Mouse (Mus musculus): Measurements from ENCODE around the gene Gm49383. TPM values are rescaled to one million over a fixed set of nuclear protein-coding genes. Genes with fewer than 3 reads are reported as not detected.

Gm49383 gene
- total and polyA plus RNA-seq, 3 experiments, result 1.00 to 3.1 (median 2.2) TPM

- WGBS, result 46% methylated on average over 7 of the region's 7 CpGs
- Histone ChIP-seq H3K36me3 (ENCODE audit: control insufficient read depth, insufficient read depth, low read length) (peaks cover 15% of the 10 kb centered on the region), H3K27ac (no peak overlapping the region; the same call in 1 of the 2 replicates), H3K27me3 (ENCODE audit: control insufficient read depth, insufficient read depth, low read length) (no peaks in the 10 kb centered on the region), H3K79me2 (replicated peaks; ENCODE audit: control insufficient read depth, insufficient read depth, low read length) (no peaks in the 10 kb centered on the region), H3K4me1 (ENCODE audit: control insufficient read depth, insufficient read depth, low read length) (peaks cover 7% of the 10 kb centered on the region), H3K9ac (ENCODE audit: low read depth, low read length) (no peak overlapping the region), H3K4me3 (peak overlapping the region; percentile 99)
- TF ChIP-seq POLR2A (IDR thresholded peaks at IDR 0.05; ENCODE audit: insufficient read depth, low read depth, low read length) (no peak), EP300 (IDR thresholded peaks at IDR 0.05; ENCODE audit: insufficient read depth, low read depth, low read length) (no peak), CTCF (IDR thresholded peaks at IDR 0.05) (no peak)
- intact Hi-C loops (cut with DNase I), result loop anchor here (2.0 to 5.0 kb wide), 2 partner anchors 27 to 42 kb away; partner anchors contain the start of genes Pole2 and Rps29
- no peak for DNase-seq
Measured at GRCm38 (mm10) chr12:69185371-69185770, 11.5 kb downstream of the Gm49383 start.

- intact Hi-C loops (cut with DNase I), result loop anchor here (2.0 to 5.0 kb wide), 2 partner anchors 26 to 43 kb away; partner anchors contain the start of genes Pole2 and Rps29
- peaks cover 15% of the 10 kb centered on the region for H3K36me3 ChIP-seq (ENCODE audit: control insufficient read depth, insufficient read depth, low read length)
- H3K9ac ChIP-seq (ENCODE audit: low read depth, low read length), result peak overlapping the region; percentile 95
- DNase-seq, result peak in 1 of 2 experiments; percentile 83
- peak overlapping the region; percentile 96 for H3K27ac ChIP-seq
- peak overlapping the region; percentile 99 for H3K4me3 ChIP-seq
- no peaks in the 10 kb centered on the region for H3K27me3 ChIP-seq (ENCODE audit: control insufficient read depth, insufficient read depth, low read length)
- peaks cover 7% of the 10 kb centered on the region for H3K4me1 ChIP-seq (ENCODE audit: control insufficient read depth, insufficient read depth, low read length)
- TF ChIP-seq POLR2A (IDR thresholded peaks at IDR 0.05; ENCODE audit: insufficient read depth, low read depth, low read length) (no peak), EP300 (IDR thresholded peaks at IDR 0.05; ENCODE audit: insufficient read depth, low read depth, low read length) (no peak), CTCF (IDR thresholded peaks at IDR 0.05) (no peak)
- under 1% methylated on average over 80 of the region's 86 CpGs for WGBS
- H3K79me2 ChIP-seq (replicated peaks; ENCODE audit: control insufficient read depth, insufficient read depth, low read length), result no peaks in the 10 kb centered on the region
Measured at GRCm38 (mm10) chr12:69184342-69185295, 12.3 kb downstream of the Gm49383 start.

GRCm38 (mm10) chr12:69183583-69184308 lies 13.2 kb downstream of the Gm49383 start, which contains the start of the genes Rpl36al and Mgat2:
Rpl36al (minus strand) TSS chr12:69184083.
Mgat2 (plus strand) TSS chr12:69184157.
- Histone ChIP-seq H3K4me3 (peak within 1 kb of the TSS; percentile 99), H3K9ac (ENCODE audit: low read depth, low read length) (peak within 1 kb of the TSS; percentile 95), H3K27me3 (ENCODE audit: control insufficient read depth, insufficient read depth, low read length) (no peaks in the 10 kb centered on the region), H3K27ac (peak within 1 kb of the TSS; percentile 96), H3K4me1 (ENCODE audit: control insufficient read depth, insufficient read depth, low read length) (peaks cover 7% of the 10 kb centered on the region), H3K79me2 (replicated peaks; ENCODE audit: control insufficient read depth, insufficient read depth, low read length) (no peaks in the 10 kb centered on the region), H3K36me3 (ENCODE audit: control insufficient read depth, insufficient read depth, low read length) (peaks cover 15% of the 10 kb centered on the region)
- intact Hi-C loops (cut with DNase I), result loop anchor here (2.0 kb wide), 1 partner anchor 25 kb away; the partner anchor contains the start of gene Rps29
- TF ChIP-seq EP300 (IDR thresholded peaks at IDR 0.05; ENCODE audit: insufficient read depth, low read depth, low read length) (0 out of 2 replicates have a peak, but pooled peaks have one; percentile 12), POLR2A (IDR thresholded peaks at IDR 0.05; ENCODE audit: insufficient read depth, low read depth, low read length) (peak; percentile 87), CTCF (IDR thresholded peaks at IDR 0.05) (0 out of 2 replicates have a peak, but pooled peaks have one; percentile 14)
- WGBS, result 1% methylated on average over 84 of the region's 84 CpGs
- DNase-seq, result peak; percentile 99

- Histone ChIP-seq H3K27ac (no peak overlapping the region), H3K27me3 (ENCODE audit: control insufficient read depth, insufficient read depth, low read length) (no peaks in the 10 kb centered on the region), H3K4me3 (no peak overlapping the region), H3K9ac (ENCODE audit: low read depth, low read length) (no peak overlapping the region), H3K4me1 (ENCODE audit: control insufficient read depth, insufficient read depth, low read length) (peaks cover 4% of the 10 kb centered on the region), H3K36me3 (ENCODE audit: control insufficient read depth, insufficient read depth, low read length) (peaks cover 11% of the 10 kb centered on the region), H3K79me2 (replicated peaks; ENCODE audit: control insufficient read depth, insufficient read depth, low read length) (no peaks in the 10 kb centered on the region)
- intact Hi-C loops (cut with DNase I), result no loop called here
- no peak for TF ChIP-seq CTCF (IDR thresholded peaks at IDR 0.05)
- TF ChIP-seq POLR2A (IDR thresholded peaks at IDR 0.05; ENCODE audit: insufficient read depth, low read depth, low read length), result no peak
- TF ChIP-seq EP300 (IDR thresholded peaks at IDR 0.05; ENCODE audit: insufficient read depth, low read depth, low read length), result no peak
- no peak for DNase-seq
- 90% methylated on average over 4 of the region's 4 CpGs for WGBS
Measured at GRCm38 (mm10) chr12:69181800-69182199, 15.1 kb downstream of the Gm49383 start.

GRCm38 (mm10) chr12:69179371-69179770 lies 17.5 kb downstream of the Gm49383 start:
- H3K4me3 ChIP-seq, result no peak overlapping the region
- WGBS, result 75% methylated on average over 12 of the region's 12 CpGs
- H3K27ac ChIP-seq, result no peak overlapping the region
- peaks cover 2% of the 10 kb centered on the region for H3K36me3 ChIP-seq (ENCODE audit: control insufficient read depth, insufficient read depth, low read length)
- no peak for TF ChIP-seq EP300 (IDR thresholded peaks at IDR 0.05; ENCODE audit: insufficient read depth, low read depth, low read length)
- no peak for TF ChIP-seq CTCF (IDR thresholded peaks at IDR 0.05)
- TF ChIP-seq POLR2A (IDR thresholded peaks at IDR 0.05; ENCODE audit: insufficient read depth, low read depth, low read length), result no peak
- H3K27me3 ChIP-seq (ENCODE audit: control insufficient read depth, insufficient read depth, low read length), result no peaks in the 10 kb centered on the region
- intact Hi-C loops (cut with DNase I), result no loop called here
- no peaks in the 10 kb centered on the region for H3K4me1 ChIP-seq (ENCODE audit: control insufficient read depth, insufficient read depth, low read length)
- H3K79me2 ChIP-seq (replicated peaks; ENCODE audit: control insufficient read depth, insufficient read depth, low read length), result no peaks in the 10 kb centered on the region
- DNase-seq, result no peak
- no peak overlapping the region for H3K9ac ChIP-seq (ENCODE audit: low read depth, low read length)

All from heart, adult 2 months (tissue).